Mouse (Mus musculus) frontal cortex, postnatal 10 days (tissue): ENCODE data around the gene Large1.
"Not testable (repeated sequence)": the region's sequence is repeated elsewhere in the genome, so short reads cannot be mapped to it uniquely, and the experiment has no call there.

ENCODE experiments used
- DNase-seq, 2 experiments: peaks; one replicate each; pipeline ENCODE4 v3.0.0; 2022; ENCODE audit warnings: low spot score in 2 of 2, mixed read lengths in 1 of 2

Gene Large1

GRCm38 (mm10) chr8:73295531-73295930 lies 57.8 kb downstream of the Large1 start:
- no peak for DNase-seq

DNA sequence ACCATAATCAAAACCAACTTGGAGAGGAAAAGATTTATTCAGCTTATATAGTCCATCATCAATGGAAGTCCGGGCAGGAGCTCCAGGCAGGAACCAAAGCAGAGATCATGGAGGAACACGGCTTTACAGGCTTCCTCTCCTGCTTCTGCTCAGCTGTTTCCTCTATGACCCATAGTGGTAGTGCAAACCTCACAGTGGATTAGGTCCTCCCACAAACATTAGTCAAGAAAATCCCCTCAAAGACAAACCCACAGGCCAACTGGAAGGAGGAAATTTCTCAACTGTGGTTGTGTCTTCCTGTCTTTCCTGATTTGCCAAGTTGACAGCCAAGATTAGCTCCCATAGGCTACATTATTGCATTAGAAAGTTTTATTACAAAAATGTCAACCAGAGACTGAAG lies 59.7 kb downstream of the Large1 start:
- no peak for DNase-seq

- DNase-seq: no peak
These were observed 61.7 kb downstream of the Large1 start for GRCm38 (mm10) chr8:73291630-73292029.

DNA sequence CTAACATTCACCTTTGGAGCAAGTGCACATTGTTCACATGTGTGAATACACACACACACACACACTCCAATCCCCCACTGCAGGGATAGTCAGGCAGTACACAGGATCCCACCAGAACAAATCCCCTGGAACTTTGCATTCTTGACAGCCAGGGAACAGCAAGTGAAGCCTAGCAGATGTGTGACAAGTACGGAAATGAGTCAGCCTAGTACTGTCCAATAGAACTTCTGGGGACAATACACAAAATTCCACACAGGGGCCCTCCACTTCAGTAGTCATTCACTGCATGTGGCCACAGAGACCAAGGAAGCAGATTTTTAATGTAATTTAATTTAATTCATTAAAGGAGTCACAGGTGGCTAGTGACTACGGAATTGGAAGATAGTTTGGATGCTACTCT lies 62.7 kb downstream of the Large1 start:
- DNase-seq: no peak

- DNase-seq: no peak
These were observed 63.5 kb downstream of the Large1 start for GRCm38 (mm10) chr8:73289831-73290230.

DNA sequence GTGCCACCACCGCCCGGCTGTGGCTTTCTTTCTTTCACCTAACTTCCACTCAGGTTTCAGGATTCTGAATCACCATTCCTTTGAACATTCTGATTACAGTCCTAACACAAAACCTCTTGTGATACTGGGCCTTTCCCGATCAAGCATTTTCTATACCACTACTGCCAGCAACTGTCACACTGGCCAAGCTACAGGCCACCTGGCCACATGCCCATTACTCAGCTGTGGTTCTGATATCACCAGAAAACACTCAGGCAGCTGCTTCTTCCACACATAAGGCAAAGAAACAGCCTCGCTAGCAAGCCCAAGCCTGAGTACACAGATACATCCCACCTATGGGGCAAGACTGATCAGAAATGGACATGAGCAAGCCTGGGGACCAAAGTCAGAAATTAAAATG lies 71.3 kb downstream of the Large1 start:
- no peak for DNase-seq

- no peak for DNase-seq
These were observed 77.3 kb downstream of the Large1 start for GRCm38 (mm10) chr8:73276015-73276414.

DNA sequence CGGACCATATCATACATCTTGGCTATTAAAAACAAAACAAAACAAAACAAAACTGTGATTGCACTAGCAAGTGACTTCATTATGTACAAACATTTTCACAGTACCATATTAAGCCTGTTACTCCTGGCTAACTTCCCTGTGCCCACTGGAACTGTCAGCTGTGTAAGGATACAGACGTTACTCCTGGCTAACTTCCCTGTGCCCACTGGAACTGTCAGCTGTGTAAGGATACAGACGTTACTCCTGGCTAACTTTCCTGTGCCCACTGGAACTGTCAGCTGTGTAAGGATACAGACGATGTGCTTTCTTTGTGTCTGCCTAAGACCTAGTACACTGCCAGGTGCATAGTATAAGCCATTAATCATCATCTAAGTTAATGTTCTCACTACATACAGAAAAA lies 77.9 kb downstream of the Large1 start:
- DNase-seq: not testable (repeated sequence)

GRCm38 (mm10) chr8:73273150-73273549 lies 80.2 kb downstream of the Large1 start:
- DNase-seq: no peak

DNA sequence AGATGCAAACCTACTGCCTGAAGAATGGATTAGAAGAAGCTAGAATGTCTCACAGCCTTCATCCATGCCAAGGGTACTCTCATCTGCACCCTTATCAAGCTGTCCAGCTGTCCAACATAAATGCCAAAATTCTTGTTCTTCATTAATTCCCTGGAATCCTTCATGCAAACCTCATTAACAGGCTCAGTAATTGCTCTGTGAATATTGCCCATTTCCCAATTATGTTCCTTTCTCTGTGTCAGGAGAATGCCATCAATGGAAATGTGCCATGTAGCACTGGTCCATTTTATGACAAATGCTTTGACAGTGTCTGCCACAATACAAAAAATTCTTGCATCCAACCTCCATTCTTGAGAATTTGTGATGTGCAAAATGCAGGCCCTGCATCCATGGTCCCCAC lies 82.3 kb downstream of the Large1 start:
- DNase-seq: no peak

DNA sequence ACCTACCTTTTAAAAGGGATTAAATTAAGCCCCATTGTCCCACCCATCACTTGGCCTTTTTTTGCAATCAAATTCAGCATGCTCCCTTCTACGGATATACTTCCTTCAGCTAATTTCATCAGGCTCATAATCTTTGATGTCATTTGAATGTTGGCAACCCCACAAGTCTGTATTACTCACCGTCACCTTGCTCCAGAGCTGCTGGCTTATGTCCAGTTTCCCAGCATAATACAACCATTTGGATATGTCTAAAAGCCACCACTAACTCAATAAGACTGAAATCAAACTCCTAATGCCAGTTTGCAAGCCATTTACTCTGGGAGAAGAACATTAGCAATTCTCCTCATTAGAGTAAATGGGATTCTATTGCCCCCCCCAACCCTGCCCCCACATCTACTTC lies 95.4 kb downstream of the Large1 start:
- DNase-seq: no peak

GRCm38 (mm10) chr8:73244186-73244585 lies 109.2 kb downstream of the Large1 start:
- no peak for DNase-seq

DNA sequence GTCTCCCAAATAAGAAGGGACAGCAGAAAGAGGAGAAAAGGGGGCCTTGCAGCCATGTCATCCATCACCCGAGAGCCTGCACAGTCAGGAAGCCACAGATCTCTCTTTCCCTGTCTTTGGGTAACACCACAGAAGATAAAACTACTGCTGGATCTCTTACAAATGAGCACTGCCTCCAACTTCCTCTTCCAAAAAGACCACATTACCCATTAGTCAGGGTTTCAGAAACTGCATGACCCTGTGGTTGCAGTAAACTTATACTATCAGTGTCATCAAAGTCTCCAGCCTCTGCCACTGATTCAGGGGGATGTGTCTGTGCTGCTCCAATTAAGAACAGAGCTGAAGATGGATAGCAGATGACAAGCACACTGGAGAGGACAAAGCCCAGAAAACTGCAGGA lies 111.3 kb downstream of the Large1 start:
- no peak for DNase-seq

DNA sequence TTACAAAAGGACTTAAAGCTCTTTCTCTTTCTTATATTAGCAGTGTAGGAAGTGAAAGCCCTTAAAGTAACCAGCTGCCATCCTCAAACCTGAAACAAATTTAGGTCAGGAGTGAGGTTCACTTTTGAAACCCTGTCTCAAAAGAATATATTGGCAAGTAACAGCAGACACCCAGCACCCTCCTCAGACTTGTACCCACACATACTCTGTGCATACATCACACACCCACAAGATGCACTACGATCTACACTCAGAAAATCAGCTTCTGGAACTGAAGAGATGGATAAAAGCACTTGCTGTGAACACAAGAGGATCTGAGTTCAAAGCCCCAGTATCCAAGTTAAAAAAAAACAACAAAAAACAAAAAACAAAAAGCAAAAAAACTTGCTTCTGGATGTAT lies 119.1 kb downstream of the Large1 start:
- no peak for DNase-seq

GRCm38 (mm10) chr8:73233358-73234041 lies 119.8 kb downstream of the Large1 start:
- peak; percentile 20 to 26 for DNase-seq

DNA sequence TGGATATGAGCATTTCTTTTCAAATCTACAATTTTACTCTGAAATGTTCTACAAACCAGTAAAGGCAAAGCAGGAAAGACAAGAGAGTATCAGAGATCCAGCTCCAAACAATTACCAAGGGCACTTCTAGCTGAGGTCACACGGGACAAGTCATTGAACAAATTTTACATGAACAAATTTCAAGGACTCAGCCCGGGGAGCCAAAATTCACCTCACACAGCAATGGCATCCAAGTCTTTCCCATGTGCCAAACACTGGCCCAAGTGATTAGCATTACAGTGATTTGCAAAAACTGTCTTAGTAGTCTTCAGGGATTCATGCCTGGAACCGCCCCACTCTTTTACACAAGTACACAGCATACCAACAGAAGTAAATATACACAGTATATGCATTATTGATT lies 126.5 kb downstream of the Large1 start:
- DNase-seq: no peak

DNA sequence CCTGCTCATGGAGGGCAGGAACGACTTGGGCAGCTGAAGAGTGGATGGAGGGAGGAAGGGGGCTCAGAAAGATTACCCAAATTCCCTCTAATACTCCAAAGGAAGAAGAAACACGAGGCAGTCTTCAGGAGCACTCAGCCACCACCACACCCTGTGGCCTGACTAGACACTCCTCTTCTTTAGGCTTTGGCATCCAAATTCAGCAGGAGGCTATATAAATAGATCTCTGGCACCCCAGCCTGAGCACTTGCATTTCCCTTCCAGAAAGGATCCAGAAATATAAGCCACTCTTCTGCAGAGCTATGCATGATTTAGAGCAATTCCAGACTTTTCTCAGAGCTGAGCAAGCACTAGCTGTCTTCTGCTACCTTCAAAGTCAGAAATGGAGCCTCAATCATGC lies 127.7 kb downstream of the Large1 start:
- DNase-seq: no peak

DNA sequence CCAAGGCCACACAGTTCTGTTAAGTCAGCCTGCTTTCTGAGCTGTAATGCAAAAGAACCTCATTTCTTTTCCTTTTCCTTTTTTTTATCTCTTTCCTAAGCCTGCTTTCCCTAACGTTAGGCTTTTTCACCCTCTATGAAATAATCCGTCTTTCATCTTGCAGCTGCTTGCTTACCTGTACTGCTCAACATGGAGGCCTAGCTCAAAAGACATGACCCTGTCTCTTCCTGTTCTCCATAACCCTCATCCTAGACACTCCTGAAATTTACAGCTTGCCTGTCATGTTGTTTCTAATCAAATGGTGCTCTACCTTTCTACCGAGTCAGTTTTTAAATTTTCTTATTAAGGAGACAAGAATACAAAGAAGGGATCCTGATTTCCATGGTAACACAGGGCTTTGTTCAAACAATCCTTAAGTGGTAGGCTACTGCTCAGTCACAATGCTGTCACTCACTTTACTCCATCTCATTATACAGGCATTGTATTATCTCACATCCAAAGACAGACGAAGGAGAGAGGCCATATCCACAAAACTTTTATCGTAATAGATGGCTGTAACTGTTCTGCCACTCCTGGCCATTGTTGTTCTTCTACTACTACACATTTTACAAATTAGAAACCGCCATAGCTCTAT lies 134.0 kb downstream of the Large1 start:
- DNase-seq: no peak

DNA sequence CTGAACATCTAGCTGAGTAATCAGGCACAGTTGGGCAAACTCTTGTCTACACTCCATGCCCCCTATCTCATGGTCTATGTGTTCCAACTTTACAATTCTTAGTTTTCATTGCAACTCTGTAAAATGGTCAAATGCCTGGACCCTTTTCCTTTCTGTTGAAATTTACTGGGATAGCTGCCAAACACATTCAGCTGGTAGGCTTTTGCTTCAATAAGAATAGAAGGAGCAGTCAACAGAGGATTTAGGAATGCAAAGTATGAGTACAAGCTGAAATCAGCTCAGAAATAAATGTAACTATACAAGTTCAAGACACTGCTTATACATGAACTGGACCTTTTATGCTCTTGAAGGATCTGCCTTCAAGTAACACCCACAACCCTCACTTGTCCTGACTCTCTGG lies 146.5 kb downstream of the Large1 start:
- no peak for DNase-seq

DNA sequence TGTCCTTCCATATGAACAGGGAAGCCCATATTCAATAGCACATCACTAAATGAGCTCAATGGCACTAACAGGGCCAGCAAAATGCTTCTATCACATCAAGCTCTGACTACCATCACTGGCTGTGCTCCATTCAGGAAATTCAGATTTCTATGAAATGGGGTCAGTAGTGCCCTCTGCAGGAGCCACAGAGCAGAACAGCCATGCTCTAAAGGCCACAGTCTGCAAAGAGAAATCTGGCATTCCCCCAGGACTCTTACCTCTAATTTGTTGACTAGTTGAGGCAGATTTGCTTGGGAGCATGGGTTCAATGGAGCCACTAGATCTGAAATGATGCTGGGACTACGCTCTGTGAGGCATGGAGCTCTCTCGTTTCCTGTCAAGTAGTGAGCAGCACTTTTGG lies 151.5 kb downstream of the Large1 start:
- DNase-seq: no peak

- DNase-seq: no peak
These were observed 155.6 kb downstream of the Large1 start for GRCm38 (mm10) chr8:73197714-73198113.

GRCm38 (mm10) chr8:73188684-73189083 lies 164.7 kb downstream of the Large1 start:
- no peak for DNase-seq

DNA sequence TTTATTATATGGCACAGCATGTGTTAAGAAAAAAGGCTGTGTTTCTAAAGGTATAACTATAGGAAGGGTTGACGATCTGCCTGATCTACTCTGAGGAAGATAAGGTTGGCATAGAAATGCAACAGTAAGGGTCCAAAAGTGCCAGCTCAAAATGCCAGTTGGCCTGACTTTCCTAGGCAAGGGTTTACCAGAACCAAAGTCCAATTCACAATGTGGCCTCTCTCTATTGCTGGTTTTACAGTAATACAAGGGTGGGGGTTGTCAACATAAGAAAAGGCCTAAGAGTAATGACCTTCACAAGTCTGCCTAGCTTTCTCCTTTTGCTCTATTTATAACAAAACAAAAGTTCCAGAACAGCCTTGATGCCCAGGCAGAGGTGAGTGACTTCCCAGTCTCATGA lies 166.0 kb downstream of the Large1 start:
- no peak for DNase-seq

GRCm38 (mm10) chr8:73178434-73178833 lies 174.9 kb downstream of the Large1 start:
- no peak for DNase-seq
